Mouse (Mus musculus): ENCODE measurements around the gene Boc. TPM values are rescaled to one million over a fixed set of nuclear protein-coding genes. Genes with fewer than 3 reads are reported as not detected.

Gene Boc
- polyA plus RNA-seq, 1 experiment = 30.6 TPM

DNA sequence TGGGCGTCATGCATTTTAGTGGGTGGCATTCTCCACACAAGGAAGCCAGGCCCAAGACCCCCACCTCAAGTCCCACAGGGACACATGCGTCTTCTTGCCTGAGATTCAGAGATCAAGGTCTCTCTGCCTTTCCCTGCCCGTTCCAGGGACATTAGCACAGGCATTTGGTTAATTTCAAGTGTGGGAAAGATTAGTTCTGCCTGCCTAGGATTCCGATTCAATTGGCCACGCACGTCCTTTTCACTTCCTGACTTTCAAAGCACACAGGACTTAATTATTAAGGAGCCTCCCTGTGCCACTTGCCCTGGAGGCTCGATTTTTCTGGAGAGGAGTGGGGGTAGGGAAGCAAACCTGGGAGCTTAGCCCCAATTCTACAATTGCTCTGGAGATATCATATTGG is 13.5 kb downstream of the Boc start:
- Histone ChIP-seq H3K4me1 (ENCODE audit: control insufficient read depth, insufficient read depth, low read length) (peaks cover 11% of the 10 kb centered on the region), H3K4me3 (ENCODE audit: insufficient read depth, low read length) (no peak overlapping the region), H3K27ac (ENCODE audit: insufficient read depth, low read length) (no peak overlapping the region)
- TF ChIP-seq POLR2A (IDR thresholded peaks at IDR 0.05; ENCODE audit: low read depth, low read length) = no peak
- TF ChIP-seq CTCF (IDR thresholded peaks at IDR 0.05; ENCODE audit: borderline replicate concordance, insufficient read depth, low read length) = no peak

DNA sequence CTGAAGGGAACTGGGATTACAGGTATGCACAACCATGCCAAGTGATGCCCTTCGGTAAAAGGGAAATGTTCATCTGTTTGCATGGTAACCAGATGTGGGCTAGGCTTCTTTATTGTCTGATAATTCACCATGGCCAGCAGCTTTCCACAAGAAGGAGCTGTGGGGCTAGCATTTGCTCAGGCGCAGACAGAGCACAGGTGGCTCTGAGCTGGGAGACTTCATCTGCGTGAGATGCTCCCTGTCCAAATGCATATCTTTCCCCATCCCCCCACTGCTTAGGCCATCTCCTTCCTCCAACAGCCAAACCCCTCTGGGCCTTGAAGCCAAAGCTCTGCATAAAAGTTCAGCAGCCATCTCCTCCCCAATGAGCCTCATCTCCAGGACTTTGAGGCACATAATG is 15.6 kb downstream of the Boc start:
- Histone ChIP-seq H3K4me1 (ENCODE audit: control insufficient read depth, insufficient read depth, low read length) (peaks cover 23% of the 10 kb centered on the region), H3K27ac (ENCODE audit: insufficient read depth, low read length) (peak overlapping the region; percentile 60; the same call in 1 of the 2 replicates)
- TF ChIP-seq CTCF (IDR thresholded peaks at IDR 0.05; ENCODE audit: borderline replicate concordance, insufficient read depth, low read length) = no peak
- no peak for TF ChIP-seq POLR2A (IDR thresholded peaks at IDR 0.05; ENCODE audit: low read depth, low read length)

DNA sequence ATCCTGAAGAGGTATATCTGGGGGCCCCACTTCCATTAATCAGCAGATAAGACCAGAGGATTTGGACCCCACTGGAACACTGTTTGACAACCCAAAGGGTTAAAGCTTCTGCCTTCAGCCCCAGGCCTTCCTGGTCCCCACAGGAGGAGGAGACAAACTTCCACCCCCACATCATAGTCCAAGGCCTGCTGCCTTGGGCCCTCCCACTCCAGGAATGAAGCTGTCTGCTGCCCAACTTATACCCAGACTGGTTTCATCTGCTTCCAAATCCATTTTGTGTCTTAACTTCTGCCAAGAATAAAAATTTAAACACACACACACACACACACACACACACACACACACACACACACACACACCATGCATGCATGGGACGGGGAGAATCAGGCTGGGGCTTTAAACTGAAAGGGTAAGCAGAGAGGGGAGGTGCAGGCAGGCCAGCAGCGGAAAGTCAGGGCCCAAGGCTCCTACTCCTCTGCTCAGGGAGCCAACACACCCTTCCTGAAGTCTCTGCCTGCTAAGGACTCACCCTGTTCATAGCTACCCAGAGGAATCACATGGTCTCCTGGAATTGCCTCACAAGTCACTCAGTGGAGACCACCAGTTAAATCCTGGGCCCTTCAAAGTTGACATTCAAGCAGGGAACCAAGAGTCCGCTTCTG is 16.5 kb downstream of the Boc start:
- Histone ChIP-seq H3K27ac (ENCODE audit: insufficient read depth, low read length) (peak overlapping the region; percentile 63), H3K4me3 (ENCODE audit: insufficient read depth, low read length) (no peak overlapping the region), H3K4me1 (ENCODE audit: control insufficient read depth, insufficient read depth, low read length) (peaks cover 27% of the 10 kb centered on the region)
- no peak for TF ChIP-seq POLR2A (IDR thresholded peaks at IDR 0.05; ENCODE audit: low read depth, low read length)

More for the DNA sequence above, 15.6 kb downstream of the Boc start:
- no peak overlapping the region for H3K4me3 ChIP-seq (ENCODE audit: insufficient read depth, low read length)

DNA sequence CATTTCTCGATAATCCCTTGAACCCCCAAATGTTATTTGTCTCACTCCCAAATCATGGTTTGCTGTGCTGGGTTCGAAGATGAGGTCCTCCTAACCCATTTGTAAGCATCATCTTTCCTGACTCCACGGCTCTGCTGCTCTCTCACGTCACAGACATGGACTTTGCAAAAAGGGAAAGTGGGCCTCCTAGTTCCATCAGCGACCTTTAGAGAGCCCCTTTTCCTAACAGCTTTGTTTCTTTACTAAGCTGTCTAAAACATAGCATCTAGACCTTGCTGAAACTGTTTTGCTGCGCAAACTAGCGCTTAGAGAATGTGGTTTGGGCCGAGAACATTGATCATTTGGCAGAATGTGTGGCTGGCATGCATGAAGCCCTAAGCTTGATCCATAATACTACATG is 19.1 kb downstream of the Boc start:
- Histone ChIP-seq H3K4me3 (ENCODE audit: insufficient read depth, low read length) (no peak overlapping the region), H3K4me1 (ENCODE audit: control insufficient read depth, insufficient read depth, low read length) (peaks cover 31% of the 10 kb centered on the region), H3K27ac (ENCODE audit: insufficient read depth, low read length) (peak overlapping the region; percentile 31; the same call in 1 of the 2 replicates)
- TF ChIP-seq POLR2A (IDR thresholded peaks at IDR 0.05; ENCODE audit: low read depth, low read length) = no peak
- TF ChIP-seq CTCF (IDR thresholded peaks at IDR 0.05; ENCODE audit: borderline replicate concordance, insufficient read depth, low read length) = no peak

DNA sequence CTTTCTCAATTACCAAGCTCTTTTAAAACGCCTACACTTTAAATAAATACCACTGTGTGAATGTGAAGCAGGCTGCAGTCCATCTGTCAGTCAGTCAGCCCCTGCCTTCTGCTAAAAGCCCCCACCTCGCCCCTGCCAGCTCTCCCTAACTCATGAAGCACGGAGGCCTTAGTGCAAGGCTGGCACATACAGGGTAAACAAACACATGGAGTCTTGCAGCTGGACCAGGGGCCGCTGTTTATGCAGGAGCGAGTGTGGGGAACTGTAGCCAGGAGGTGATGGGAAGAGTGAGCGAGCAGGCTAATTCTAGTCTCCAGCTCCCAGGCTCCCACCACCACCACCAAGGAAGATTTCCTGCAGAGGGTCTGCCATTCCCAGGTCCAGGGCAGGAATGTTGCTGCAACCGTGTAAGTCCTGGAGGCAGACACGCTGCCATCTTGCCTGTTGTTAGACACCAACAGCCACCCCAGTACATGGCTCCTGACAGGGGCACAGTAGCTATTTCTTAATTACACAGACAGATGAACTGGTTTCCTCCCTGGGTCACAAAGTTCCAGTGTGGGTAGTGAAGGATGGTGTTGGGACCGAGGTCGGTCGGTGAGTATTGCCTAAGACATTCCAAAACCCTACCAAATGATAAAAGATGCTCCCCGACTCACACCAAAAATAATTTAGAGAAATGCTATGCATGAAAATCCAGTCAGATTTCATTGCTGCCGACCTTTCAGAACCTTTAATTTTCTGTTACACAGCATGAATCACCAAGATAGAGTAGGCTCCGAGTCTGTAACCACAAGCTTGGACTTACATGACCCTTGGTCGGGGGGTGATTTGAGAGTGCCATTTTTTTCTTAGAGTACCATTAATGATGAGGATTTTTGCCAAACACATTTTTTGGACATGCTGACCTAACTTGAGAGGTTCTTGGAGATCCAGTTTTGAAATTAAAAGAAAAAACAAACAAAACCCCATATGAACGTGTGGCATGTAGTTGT is 20.0 kb downstream of the Boc start:
- no peak for TF ChIP-seq CTCF (IDR thresholded peaks at IDR 0.05; ENCODE audit: borderline replicate concordance, insufficient read depth, low read length)
- no peak for TF ChIP-seq POLR2A (IDR thresholded peaks at IDR 0.05; ENCODE audit: low read depth, low read length)
- Histone ChIP-seq H3K27ac (ENCODE audit: insufficient read depth, low read length) (peak overlapping the region; percentile 52), H3K4me1 (ENCODE audit: control insufficient read depth, insufficient read depth, low read length) (peaks cover 35% of the 10 kb centered on the region), H3K4me3 (ENCODE audit: insufficient read depth, low read length) (no peak overlapping the region)

DNA sequence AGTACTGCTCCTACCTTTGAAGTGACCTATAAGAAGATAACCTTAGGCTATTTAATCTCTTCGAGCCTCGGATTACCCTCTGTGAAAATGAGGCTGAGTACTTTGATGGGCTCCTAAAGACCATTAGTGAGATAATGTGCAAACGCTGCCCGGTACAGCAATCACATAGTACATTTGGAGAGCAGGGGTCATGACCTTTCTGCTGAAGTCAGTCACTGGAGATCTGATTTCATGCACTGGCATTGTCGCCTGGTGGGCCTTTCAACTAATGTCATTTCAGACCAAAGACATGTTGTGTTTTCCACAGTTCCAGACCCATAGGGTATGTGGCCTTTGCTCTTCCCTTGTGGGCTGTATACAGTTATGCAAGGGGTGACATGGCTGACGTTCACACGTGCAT is 24.6 kb downstream of the Boc start:
- H3K27ac ChIP-seq (ENCODE audit: insufficient read depth, low read length) = no peak overlapping the region
- TF ChIP-seq POLR2A (IDR thresholded peaks at IDR 0.05; ENCODE audit: low read depth, low read length) = no peak
- no peak for TF ChIP-seq CTCF (IDR thresholded peaks at IDR 0.05; ENCODE audit: borderline replicate concordance, insufficient read depth, low read length)
- peaks cover 20% of the 10 kb centered on the region for H3K4me1 ChIP-seq (ENCODE audit: control insufficient read depth, insufficient read depth, low read length)
- H3K4me3 ChIP-seq (ENCODE audit: insufficient read depth, low read length) = no peak overlapping the region

DNA sequence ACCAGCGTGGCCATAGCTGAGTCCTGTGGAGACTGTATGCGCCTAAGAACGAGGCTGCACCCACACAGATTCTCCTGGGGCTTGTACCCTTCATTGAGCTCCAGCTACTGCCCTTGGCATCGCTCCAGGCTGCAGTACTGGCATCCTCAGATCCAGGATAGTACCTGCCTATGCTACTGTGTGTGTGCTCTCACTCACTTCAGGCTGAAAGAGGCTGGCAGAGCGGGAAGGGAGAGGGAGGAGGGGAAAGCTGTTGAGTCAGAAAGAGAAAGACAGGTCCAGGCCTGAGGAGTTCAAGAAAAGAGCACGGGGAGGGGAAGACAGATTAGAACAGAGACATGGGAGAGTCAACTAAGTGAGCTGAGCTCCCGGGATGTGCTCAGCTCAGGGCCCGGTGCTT is 25.2 kb downstream of the Boc start:
- Histone ChIP-seq H3K27ac (ENCODE audit: insufficient read depth, low read length) (no peak overlapping the region), H3K4me1 (ENCODE audit: control insufficient read depth, insufficient read depth, low read length) (peaks cover 16% of the 10 kb centered on the region), H3K4me3 (ENCODE audit: insufficient read depth, low read length) (no peak overlapping the region)
- TF ChIP-seq CTCF (IDR thresholded peaks at IDR 0.05; ENCODE audit: borderline replicate concordance, insufficient read depth, low read length) (no peak), POLR2A (IDR thresholded peaks at IDR 0.05; ENCODE audit: low read depth, low read length) (no peak)

DNA sequence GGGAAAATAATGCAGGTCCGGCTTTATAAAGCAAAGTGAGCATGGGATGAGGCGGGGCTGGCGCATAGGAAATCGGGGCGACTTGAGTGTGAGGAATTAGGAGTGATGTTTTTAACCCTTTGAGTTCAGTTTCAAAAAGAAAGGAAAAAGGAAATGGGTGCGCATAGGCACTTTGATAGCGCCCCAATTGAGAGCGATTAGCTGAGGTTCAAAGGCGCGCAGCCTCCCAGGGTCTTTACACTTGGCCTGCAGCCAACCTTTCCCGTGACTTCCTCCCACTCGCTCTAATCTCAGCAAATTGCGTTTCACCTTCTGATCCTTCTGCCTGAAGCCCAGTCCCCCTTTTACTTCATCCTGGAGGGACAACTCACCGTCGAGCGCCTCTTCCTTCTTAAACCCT is 25.8 kb downstream of the Boc start:
- no peak overlapping the region for H3K27ac ChIP-seq (ENCODE audit: insufficient read depth, low read length)
- TF ChIP-seq CTCF (IDR thresholded peaks at IDR 0.05; ENCODE audit: borderline replicate concordance, insufficient read depth, low read length) (no peak), POLR2A (IDR thresholded peaks at IDR 0.05; ENCODE audit: low read depth, low read length) (no peak)
- H3K4me1 ChIP-seq (ENCODE audit: control insufficient read depth, insufficient read depth, low read length) = peaks cover 10% of the 10 kb centered on the region

DNA sequence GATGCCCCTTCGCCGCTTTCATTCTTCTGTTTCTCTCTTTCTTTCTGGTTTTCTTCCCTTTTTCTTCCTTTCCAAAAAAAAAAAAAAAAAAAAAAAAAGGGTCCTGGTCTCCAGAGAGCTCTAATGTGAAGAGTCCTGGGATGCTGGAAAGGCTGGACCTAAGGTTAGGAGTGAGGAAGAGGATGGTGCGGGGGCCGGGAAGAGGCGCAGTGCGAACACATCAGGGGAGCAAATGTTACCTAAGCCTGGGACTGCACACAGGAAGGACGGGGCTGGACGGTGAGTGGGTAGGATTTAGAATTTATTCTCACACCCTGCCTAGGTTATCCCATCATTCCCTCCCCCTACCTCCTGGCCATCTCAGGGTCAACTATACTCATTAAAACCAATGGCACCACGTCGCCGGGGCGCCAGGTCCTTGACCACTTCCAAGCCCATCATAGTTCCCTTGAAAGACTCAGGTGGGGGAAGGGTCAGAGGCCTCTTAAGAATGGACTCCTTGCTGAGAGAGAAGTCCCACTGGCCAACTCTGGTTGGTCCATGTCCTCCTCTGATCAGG is 27.4 kb downstream of the Boc start:
- TF ChIP-seq POLR2A (IDR thresholded peaks at IDR 0.05; ENCODE audit: low read depth, low read length) = no peak
- TF ChIP-seq CTCF (IDR thresholded peaks at IDR 0.05; ENCODE audit: borderline replicate concordance, insufficient read depth, low read length) = no peak
- H3K27ac ChIP-seq (ENCODE audit: insufficient read depth, low read length) = no peak overlapping the region
- no peak overlapping the region for H3K4me3 ChIP-seq (ENCODE audit: insufficient read depth, low read length)
- H3K4me1 ChIP-seq (ENCODE audit: control insufficient read depth, insufficient read depth, low read length) = peaks cover 8% of the 10 kb centered on the region

More for the DNA sequence above, 25.8 kb downstream of the Boc start:
- H3K4me3 ChIP-seq (ENCODE audit: insufficient read depth, low read length) = no peak overlapping the region
